Mouse (Mus musculus) left cerebral cortex, adult 9 months (tissue): Measurements from ENCODE around the gene Fam214a.
"Not testable (repeated sequence)": the region's sequence is repeated elsewhere in the genome, so short reads cannot be mapped to it uniquely, and the experiment has no call there.

Experiments
- DNase-seq, 2 experiments: peaks; one replicate each; pipeline ENCODE4 v3.0.0; 2022; ENCODE audit warnings: low spot score in 2 of 2

Gene Fam214a

GRCm38 (mm10) chr9:74979866-74980265, 27.2 kb downstream of the Fam214a start:
- no peak for DNase-seq

GRCm38 (mm10) chr9:74981663-74982111, 29.0 kb downstream of the Fam214a start:
- no peak for DNase-seq

GRCm38 (mm10) chr9:74982193-74982592, 29.5 kb downstream of the Fam214a start:
- DNase-seq: no peak

- DNase-seq: not testable (repeated sequence)
Observed at GRCm38 (mm10) chr9:74982722-74983121, 30.0 kb downstream of the Fam214a start.

- no peak for DNase-seq
Observed at GRCm38 (mm10) chr9:74985173-74985715, 32.6 kb downstream of the Fam214a start.

- no peak for DNase-seq
Observed at GRCm38 (mm10) chr9:74985770-74986169, 33.1 kb downstream of the Fam214a start.

- no peak for DNase-seq
Observed at GRCm38 (mm10) chr9:74988893-74989460, 36.3 kb downstream of the Fam214a start.

- no peak for DNase-seq
Observed at GRCm38 (mm10) chr9:74989990-74990389, 37.3 kb downstream of the Fam214a start.

- DNase-seq: no peak
Observed at GRCm38 (mm10) chr9:74994611-74995257, 42.0 kb downstream of the Fam214a start.

- DNase-seq: no peak
Observed at GRCm38 (mm10) chr9:74996349-74996748, 43.7 kb downstream of the Fam214a start.

GRCm38 (mm10) chr9:74997976-74998375, 45.3 kb downstream of the Fam214a start:
- no peak for DNase-seq

GRCm38 (mm10) chr9:75001006-75001405, 48.3 kb downstream of the Fam214a start:
- no peak for DNase-seq

- no peak for DNase-seq
Observed at GRCm38 (mm10) chr9:75001611-75002204, 49.0 kb downstream of the Fam214a start.

- DNase-seq: no peak
Observed at GRCm38 (mm10) chr9:75002262-75002661, 49.6 kb downstream of the Fam214a start.

GRCm38 (mm10) chr9:75004203-75004602, 51.5 kb downstream of the Fam214a start:
- no peak for DNase-seq

GRCm38 (mm10) chr9:75016591-75016990, 63.9 kb downstream of the Fam214a start:
- DNase-seq: no peak

- no peak for DNase-seq
Observed at GRCm38 (mm10) chr9:75019181-75019580, 66.5 kb downstream of the Fam214a start.

- no peak for DNase-seq
Observed at GRCm38 (mm10) chr9:75019592-75019991, 66.9 kb downstream of the Fam214a start.

- DNase-seq: no peak
Observed at GRCm38 (mm10) chr9:75020561-75020960, 67.9 kb downstream of the Fam214a start.

- DNase-seq: no peak
Observed at GRCm38 (mm10) chr9:75022546-75022945, 69.9 kb downstream of the Fam214a start.

- no peak for DNase-seq
Observed at GRCm38 (mm10) chr9:75023150-75023894, 70.6 kb downstream of the Fam214a start.

- no peak for DNase-seq
Observed at GRCm38 (mm10) chr9:75024089-75024488, 71.4 kb downstream of the Fam214a start.
